Mouse (Mus musculus): ENCODE data around the gene Ip6k2. TPM values are rescaled to one million over a fixed set of nuclear protein-coding genes. Genes with fewer than 3 reads are reported as not detected.

The Ip6k2 gene
- polyA plus RNA-seq, 1 experiment from 2014 or later, result 63.9 TPM

GRCm38 (mm10) chr9:108808163-108808665, 24.6 kb downstream of the Ip6k2 start, which contains the start of gene Nckipsd:
Nckipsd (plus strand) TSS chr9:108808368.
- H3K27me3 ChIP-seq (ENCODE audit: insufficient read depth, poor library complexity, severe bottlenecking), result no peaks in the 10 kb centered on the region
- peak within 1 kb of the TSS; percentile 88 for H3K27ac ChIP-seq
- H3K9me3 ChIP-seq, result no peaks in the 10 kb centered on the region
- WGBS, result 3% methylated on average over 62 of the region's 62 CpGs
- H3K36me3 ChIP-seq, result peaks cover 65% of the 10 kb centered on the region
- DNase-seq (ENCODE audit: low spot score), result peak; percentile 94
- peaks cover 34% of the 10 kb centered on the region for H3K4me1 ChIP-seq
- H3K4me3 ChIP-seq, result peak within 1 kb of the TSS; percentile 87

GRCm38 (mm10) chr9:108809188-108809587, 25.6 kb downstream of the Ip6k2 start:
- peaks cover 65% of the 10 kb centered on the region for H3K36me3 ChIP-seq

GRCm38 (mm10) chr9:108809723-108810122, 26.1 kb downstream of the Ip6k2 start:
- H3K9me3 ChIP-seq, result no peaks in the 10 kb centered on the region
- peaks cover 34% of the 10 kb centered on the region for H3K4me1 ChIP-seq
- peaks cover 65% of the 10 kb centered on the region for H3K36me3 ChIP-seq
- no peak overlapping the region for H3K27ac ChIP-seq
- H3K27me3 ChIP-seq (ENCODE audit: insufficient read depth, poor library complexity, severe bottlenecking), result no peaks in the 10 kb centered on the region
- WGBS, result 77% methylated on average over 6 of the region's 6 CpGs
- DNase-seq (ENCODE audit: low spot score), result no peak
- no peak overlapping the region for H3K4me3 ChIP-seq

More at GRCm38 (mm10) chr9:108809188-108809587, 25.6 kb downstream of the Ip6k2 start:
- 38% methylated on average over 5 of the region's 5 CpGs for WGBS
- Histone ChIP-seq H3K9me3 (no peaks in the 10 kb centered on the region), H3K27me3 (ENCODE audit: insufficient read depth, poor library complexity, severe bottlenecking) (no peaks in the 10 kb centered on the region), H3K27ac (no peak overlapping the region), H3K4me1 (peaks cover 34% of the 10 kb centered on the region), H3K4me3 (peak overlapping the region; percentile 87)
- no peak for DNase-seq (ENCODE audit: low spot score)

- H3K9me3 ChIP-seq, result no peaks in the 10 kb centered on the region
- no peak overlapping the region for H3K27ac ChIP-seq
- no peak overlapping the region for H3K4me3 ChIP-seq
- peaks cover 34% of the 10 kb centered on the region for H3K4me1 ChIP-seq
- H3K27me3 ChIP-seq (ENCODE audit: insufficient read depth, poor library complexity, severe bottlenecking), result no peaks in the 10 kb centered on the region
- DNase-seq (ENCODE audit: low spot score), result no peak
- peaks cover 65% of the 10 kb centered on the region for H3K36me3 ChIP-seq
- 79% methylated on average over 5 of the region's 5 CpGs for WGBS
These were observed 26.9 kb downstream of the Ip6k2 start for GRCm38 (mm10) chr9:108810516-108810915.

- H3K4me3 ChIP-seq, result no peak overlapping the region
- 81% methylated on average over 7 of the region's 7 CpGs for WGBS
These were observed 32.0 kb downstream of the Ip6k2 start for GRCm38 (mm10) chr9:108815557-108815956.

GRCm38 (mm10) chr9:108819495-108819894, 35.9 kb downstream of the Ip6k2 start:
- 0 out of 2 replicates have a peak, but pooled peaks cover 4% of the 10 kb centered on the region for H3K4me1 ChIP-seq

More at GRCm38 (mm10) chr9:108815557-108815956, 32.0 kb downstream of the Ip6k2 start:
- peaks cover 64% of the 10 kb centered on the region for H3K36me3 ChIP-seq
- DNase-seq (ENCODE audit: low spot score), result no peak
- H3K27me3 ChIP-seq (ENCODE audit: insufficient read depth, poor library complexity, severe bottlenecking), result peaks cover 1% of the 10 kb centered on the region; the same call in 1 of the 2 replicates
- H3K9me3 ChIP-seq, result no peaks in the 10 kb centered on the region
- no peak overlapping the region for H3K27ac ChIP-seq
- 0 out of 2 replicates have a peak, but pooled peaks cover under 1% of the 10 kb centered on the region for H3K4me1 ChIP-seq

GRCm38 (mm10) chr9:108820077-108820476, 36.5 kb downstream of the Ip6k2 start:
- 53% methylated on average over 5 of the region's 5 CpGs for WGBS
- Histone ChIP-seq H3K4me1 (0 out of 2 replicates have a peak, but pooled peaks cover 10% of the 10 kb centered on the region), H3K27me3 (ENCODE audit: insufficient read depth, poor library complexity, severe bottlenecking) (peaks cover 31% of the 10 kb centered on the region), H3K9me3 (no peaks in the 10 kb centered on the region), H3K4me3 (no peak overlapping the region), H3K36me3 (peaks cover 22% of the 10 kb centered on the region), H3K27ac (no peak overlapping the region)
- DNase-seq (ENCODE audit: low spot score), result no peak

More at GRCm38 (mm10) chr9:108819495-108819894, 35.9 kb downstream of the Ip6k2 start:
- Histone ChIP-seq H3K36me3 (peaks cover 28% of the 10 kb centered on the region), H3K4me3 (no peak overlapping the region), H3K9me3 (no peaks in the 10 kb centered on the region), H3K27ac (no peak overlapping the region), H3K27me3 (ENCODE audit: insufficient read depth, poor library complexity, severe bottlenecking) (peaks cover 25% of the 10 kb centered on the region)
- no peak for DNase-seq (ENCODE audit: low spot score)
- WGBS, result 52% methylated on average over 3 of the region's 3 CpGs

GRCm38 (mm10) chr9:108824144-108824685, 40.6 kb downstream of the Ip6k2 start:
- WGBS, result 4% methylated on average over 25 of the region's 25 CpGs
- no peak overlapping the region for H3K27ac ChIP-seq
- DNase-seq (ENCODE audit: low spot score), result no peak

GRCm38 (mm10) chr9:108824755-108825413, 41.3 kb downstream of the Ip6k2 start:
- peaks cover 37% of the 10 kb centered on the region for H3K4me1 ChIP-seq
- peak overlapping the region; percentile 10 for H3K4me3 ChIP-seq
- DNase-seq (ENCODE audit: low spot score), result no peak
- no peaks in the 10 kb centered on the region for H3K36me3 ChIP-seq
- H3K27me3 ChIP-seq (ENCODE audit: insufficient read depth, poor library complexity, severe bottlenecking), result peaks cover 79% of the 10 kb centered on the region
- H3K9me3 ChIP-seq, result no peaks in the 10 kb centered on the region
- H3K27ac ChIP-seq, result no peak overlapping the region
- under 1% methylated on average over 31 of the region's 31 CpGs for WGBS

More at GRCm38 (mm10) chr9:108824144-108824685, 40.6 kb downstream of the Ip6k2 start:
- Histone ChIP-seq H3K27me3 (ENCODE audit: insufficient read depth, poor library complexity, severe bottlenecking) (peaks cover 73% of the 10 kb centered on the region), H3K36me3 (no peaks in the 10 kb centered on the region), H3K4me3 (peak overlapping the region; percentile 10; the same call in 1 of the 2 replicates), H3K4me1 (peaks cover 37% of the 10 kb centered on the region), H3K9me3 (no peaks in the 10 kb centered on the region)

GRCm38 (mm10) chr9:108825820-108826699, 42.5 kb downstream of the Ip6k2 start, which contains the start of gene Celsr3:
Celsr3 (plus strand) TSS chr9:108826320.
- no peaks in the 10 kb centered on the region for H3K36me3 ChIP-seq
- H3K27me3 ChIP-seq (ENCODE audit: insufficient read depth, poor library complexity, severe bottlenecking), result peaks cover 85% of the 10 kb centered on the region
- WGBS, result 2% methylated on average over 63 of the region's 70 CpGs
- no peaks in the 10 kb centered on the region for H3K9me3 ChIP-seq
- peak; percentile 91 for DNase-seq (ENCODE audit: low spot score)
- H3K4me3 ChIP-seq, result peak within 1 kb of the TSS; percentile 62
- peaks cover 37% of the 10 kb centered on the region for H3K4me1 ChIP-seq
- no peak within 1 kb of the TSS for H3K27ac ChIP-seq

GRCm38 (mm10) chr9:108826700-108827340, 43.2 kb downstream of the Ip6k2 start:
- Histone ChIP-seq H3K27me3 (ENCODE audit: insufficient read depth, poor library complexity, severe bottlenecking) (peaks cover 91% of the 10 kb centered on the region), H3K9me3 (no peaks in the 10 kb centered on the region), H3K4me3 (peak overlapping the region; percentile 62), H3K36me3 (no peaks in the 10 kb centered on the region), H3K27ac (no peak overlapping the region), H3K4me1 (peaks cover 44% of the 10 kb centered on the region)
- peak; percentile 90 for DNase-seq (ENCODE audit: low spot score)
- WGBS, result 2% methylated on average over 39 of the region's 39 CpGs

- DNase-seq (ENCODE audit: low spot score), result no peak
- H3K4me1 ChIP-seq, result peaks cover 50% of the 10 kb centered on the region
These were observed 43.9 kb downstream of the Ip6k2 start for GRCm38 (mm10) chr9:108827454-108827853.

More at GRCm38 (mm10) chr9:108827454-108827853, 43.9 kb downstream of the Ip6k2 start:
- Histone ChIP-seq H3K27ac (no peak overlapping the region), H3K27me3 (ENCODE audit: insufficient read depth, poor library complexity, severe bottlenecking) (peaks cover 96% of the 10 kb centered on the region), H3K36me3 (no peaks in the 10 kb centered on the region), H3K9me3 (no peaks in the 10 kb centered on the region), H3K4me3 (peak overlapping the region; percentile 62)
- 8% methylated on average over 34 of the region's 34 CpGs for WGBS

Measured in heart, embryonic 10.5 days (tissue).